ENCODE assay signal across 9 mouse cellular contexts in genomic region chr11:45647888-45648287, GRCm38 (mm10).
DNase-seq lines count a peak whose midpoint lies in the region; ATAC-seq and TF ChIP-seq lines count a peak whose summit lies in the region.
"Had no signal": no experiment of that assay in that cellular context is flagged by ENCODE, and none has a peak within 500 bp of the region (broad histone marks: within the 10 kb centered on the region; RNA-seq: fewer than 3 reads in every experiment).

No protein-coding gene starts in this region.

- POLR2A ChIA-PET in Patski (lab: Charles Lee) = interaction anchor here (0.6 kb wide), 1 partner anchor 166 kb away, joined by 3 read pairs; no protein-coding TSS in a partner anchor

- DNase-seq in hindbrain, embryonic 11.5 days (ENCODE audit: low spot score) = peak; percentile 25
- DNase-seq in lung, postnatal 10 days = peak; percentile 7
- DNase-seq in lung, postnatal 4 days = no peak
- DNase-seq in Patski (ENCODE audit: low read depth, low spot score) = no peak
- peak; percentile 17 for DNase-seq in mesoderm, embryonic 11.5 days (ENCODE audit: low read depth, low spot score)
- no peak for DNase-seq in right cerebral cortex, postnatal 25 days
- DNase-seq in cerebellum, adult 9-10 months = no peak

- no peaks in the 10 kb centered on the region for H3K4me1 ChIP-seq in hindbrain, embryonic 11.5 days (replicated peaks; ENCODE audit: control insufficient read depth, insufficient read depth, low read length)
- H3K4me1 ChIP-seq in hindbrain, embryonic 13.5 days (replicated peaks) = no peaks in the 10 kb centered on the region
- H3K4me1 ChIP-seq: midbrain, embryonic 15.5 days had no signal

- no peak overlapping the region for H3K4me2 ChIP-seq in hindbrain, embryonic 11.5 days (replicated peaks; ENCODE audit: low read depth, low read length)
- no peak overlapping the region for H3K4me2 ChIP-seq in hindbrain, embryonic 13.5 days
- H3K4me2 ChIP-seq: midbrain, embryonic 15.5 days had no signal

- H3K9ac ChIP-seq in hindbrain, embryonic 11.5 days (ENCODE audit: low read depth, low read length) = no peak overlapping the region
- no peak overlapping the region for H3K9ac ChIP-seq in hindbrain, embryonic 13.5 days
- H3K9ac ChIP-seq: midbrain, embryonic 15.5 days had no signal

- H3K4me3 ChIP-seq in hindbrain, embryonic 11.5 days (ENCODE audit: low read depth, low read length) = no peak overlapping the region
- H3K4me3 ChIP-seq in hindbrain, embryonic 13.5 days = no peak overlapping the region
- H3K4me3 ChIP-seq: midbrain, embryonic 15.5 days had no signal

- no peak for ATAC-seq in hindbrain, embryonic 11.5 days (ENCODE audit: low FRiP score)
- ATAC-seq in hindbrain, embryonic 13.5 days (ENCODE audit: low FRiP score) = no peak
- ATAC-seq in Patski = no peak
- ATAC-seq: midbrain, embryonic 15.5 days had no signal

- TF ChIP-seq CTCF in Patski (IDR thresholded peaks at IDR 0.05) = peak; percentile 68

- CTCF ChIA-PET in Patski (lab: Charles Lee) = interaction anchor here (0.7 to 1.6 kb wide), 4 partner anchors 10 to 1061 kb away, joined by 3 to 7 read pairs (median 4); no protein-coding TSS in a partner anchor

- no peaks in the 10 kb centered on the region for H3K27me3 ChIP-seq in hindbrain, embryonic 11.5 days (ENCODE audit: control insufficient read depth, insufficient read depth, low read length)
- no peaks in the 10 kb centered on the region for H3K27me3 ChIP-seq in hindbrain, embryonic 13.5 days
- no peaks in the 10 kb centered on the region for H3K27me3 ChIP-seq in Patski
- H3K27me3 ChIP-seq: midbrain, embryonic 15.5 days had no signal

- no peaks in the 10 kb centered on the region for H3K9me3 ChIP-seq in hindbrain, embryonic 11.5 days (ENCODE audit: control insufficient read depth, low read length)
- H3K9me3 ChIP-seq in hindbrain, embryonic 13.5 days = no peaks in the 10 kb centered on the region
- H3K9me3 ChIP-seq: midbrain, embryonic 15.5 days had no signal

- in situ Hi-C loops in Patski (cut with MboI; ENCODE audit: low pct_unique_long_range_greater_than_20kb) = loop anchor here (10.0 kb wide), 1 partner anchor 1033 kb away; the partner anchor contains the start of gene Ebf1

- H3K36me3 ChIP-seq in hindbrain, embryonic 11.5 days (ENCODE audit: control insufficient read depth, insufficient read depth, low read length) = no peaks in the 10 kb centered on the region
- H3K36me3 ChIP-seq in hindbrain, embryonic 13.5 days = no peaks in the 10 kb centered on the region
- H3K36me3 ChIP-seq: midbrain, embryonic 15.5 days had no signal

- WGBS in hindbrain, embryonic 11.5 days = 72% methylated on average over 3 of the region's 3 CpGs
- WGBS in hindbrain, embryonic 13.5 days = 70% methylated on average over 3 of the region's 3 CpGs

- no peak overlapping the region for H3K27ac ChIP-seq in hindbrain, embryonic 11.5 days (ENCODE audit: low read depth, low read length)
- no peak overlapping the region for H3K27ac ChIP-seq in hindbrain, embryonic 13.5 days
- H3K27ac ChIP-seq: midbrain, embryonic 15.5 days had no signal

Comparison
In these comparisons a context has a peak if more than half of its experiments do, and no peak if none do; other contexts are left out.
1. DNase-seq: peak in hindbrain, embryonic 11.5 days (single experiment), lung, postnatal 10 days (single experiment) and mesoderm, embryonic 11.5 days (single experiment); none in lung, postnatal 4 days (0 of 2), Patski (single experiment), right cerebral cortex, postnatal 25 days (single experiment) and cerebellum, adult 9-10 months (single experiment).